Mouse (Mus musculus) inflammation-experienced regulatory T-cells (primary cell): ENCODE results near the gene Pcmt1. TPM values are rescaled to one million over a fixed set of nuclear protein-coding genes. Genes with fewer than 3 reads are reported as not detected.

Experiments used
- polyA plus RNA-seq, 2 experiments: library from polyadenylated mRNA; unstranded; fragments of 100-300 nt; shearing (Covaris generic); gene quantifications; one replicate each; pipeline ENCODE4 v1.2.1; 2017

The Pcmt1 gene
- polyA plus RNA-seq, result 100 to 1,000 TPM in 1 of 2 experiments, 10 to 100 TPM in 1; 92.0 to 133 TPM

DNA sequence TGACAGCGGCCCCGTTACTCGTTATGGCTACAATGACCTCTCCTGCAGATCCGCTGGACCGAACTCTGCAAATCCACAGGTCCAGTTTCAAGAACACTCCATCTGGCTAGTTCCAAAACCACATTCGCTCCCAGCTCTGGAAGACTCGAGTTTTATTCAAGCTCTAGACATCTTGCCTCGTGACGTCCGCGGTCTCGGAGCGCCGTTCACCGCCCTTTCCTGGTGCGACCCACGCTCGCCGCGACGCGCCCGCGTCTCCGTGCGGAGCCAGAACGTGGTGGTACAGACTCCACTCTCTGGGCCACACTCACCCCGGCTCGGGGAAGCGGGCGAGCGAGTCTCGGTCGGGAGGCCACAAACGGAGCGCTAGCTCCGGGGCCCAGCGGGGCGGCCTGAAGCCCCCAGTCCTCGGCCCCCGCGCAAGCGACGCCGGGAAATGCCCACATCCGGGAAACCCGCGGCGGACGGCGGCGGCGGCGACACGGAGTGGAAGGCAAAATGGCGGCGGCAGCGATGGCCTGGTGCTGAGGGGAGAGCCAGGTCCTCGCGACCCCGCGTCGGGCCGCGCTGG is at the start of gene Pcmt1, which contains the start of gene Lats1:
Gene Pcmt1 (minus strand): TSS at position 406 of the 571 bp plus-strand sequence.
Gene Lats1 (plus strand): TSS at position 484 of the 571 bp plus-strand sequence.

DNA sequence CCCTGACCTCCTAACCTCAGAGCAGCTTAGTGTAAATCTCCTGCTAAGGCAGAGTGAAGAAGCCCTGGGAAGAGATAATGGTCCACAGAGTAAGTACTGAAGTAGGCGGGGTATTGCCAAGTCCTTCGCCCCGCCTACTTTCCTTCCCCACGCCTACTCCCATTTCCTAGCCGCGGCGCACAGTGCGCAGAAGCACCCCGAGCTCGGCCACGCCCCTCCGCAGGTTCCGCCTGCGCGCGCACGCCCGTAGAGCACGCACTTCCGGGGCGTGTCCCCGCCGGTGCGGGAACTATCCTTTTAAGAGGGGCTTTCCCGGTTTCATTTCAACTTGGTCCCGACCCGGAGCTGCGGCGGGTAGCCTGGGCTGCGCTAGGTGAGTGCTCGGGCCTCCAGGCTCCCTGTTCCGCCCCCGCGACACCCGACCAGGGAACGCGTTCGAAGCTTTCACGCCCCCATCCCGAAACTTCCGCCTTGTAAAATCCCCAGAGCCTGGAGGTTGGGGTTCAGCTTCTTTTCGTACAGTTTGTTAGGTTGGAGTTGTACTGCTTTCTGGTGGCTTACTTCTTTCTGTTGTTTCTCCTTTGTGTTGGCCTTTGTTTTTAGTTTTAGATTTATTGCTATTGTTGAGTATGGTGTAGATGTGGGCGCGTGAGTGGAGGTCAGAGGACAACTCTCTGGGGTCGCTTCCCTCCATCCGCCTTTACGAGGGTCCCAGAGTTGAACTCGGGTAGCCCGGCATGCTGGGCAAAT is 45.0 kb upstream of the Pcmt1 start, which contains the start of gene Katna1:
Gene Katna1 (plus strand): TSS at position 250 of the 750 bp plus-strand sequence.

DNA sequence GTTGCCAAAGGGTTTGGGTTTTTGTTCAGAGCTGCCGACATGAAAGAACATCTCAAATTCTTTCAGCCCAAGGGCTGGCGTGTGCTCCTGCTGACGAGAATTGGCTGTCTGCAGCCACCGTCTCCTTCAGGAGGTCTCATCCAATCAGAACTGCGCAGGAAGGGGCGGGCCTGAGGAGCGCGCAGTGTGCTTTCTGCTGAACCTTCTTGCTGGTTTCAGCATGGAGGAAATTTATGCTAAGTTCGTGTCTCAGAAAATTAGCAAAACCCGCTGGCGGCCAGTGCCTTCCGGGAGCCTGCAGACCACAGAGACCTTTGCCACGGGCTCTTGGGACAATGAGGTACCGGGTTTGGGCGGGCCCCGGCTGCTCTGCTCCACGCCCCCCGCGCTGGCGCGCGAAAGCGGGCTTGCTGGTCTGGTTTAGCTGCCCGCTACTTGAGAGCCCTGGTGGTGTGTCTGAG is 13.6 kb downstream of the Pcmt1 start, which contains the start of gene Nup43:
Gene Nup43 (plus strand): TSS at position 162 of the 461 bp plus-strand sequence.

DNA sequence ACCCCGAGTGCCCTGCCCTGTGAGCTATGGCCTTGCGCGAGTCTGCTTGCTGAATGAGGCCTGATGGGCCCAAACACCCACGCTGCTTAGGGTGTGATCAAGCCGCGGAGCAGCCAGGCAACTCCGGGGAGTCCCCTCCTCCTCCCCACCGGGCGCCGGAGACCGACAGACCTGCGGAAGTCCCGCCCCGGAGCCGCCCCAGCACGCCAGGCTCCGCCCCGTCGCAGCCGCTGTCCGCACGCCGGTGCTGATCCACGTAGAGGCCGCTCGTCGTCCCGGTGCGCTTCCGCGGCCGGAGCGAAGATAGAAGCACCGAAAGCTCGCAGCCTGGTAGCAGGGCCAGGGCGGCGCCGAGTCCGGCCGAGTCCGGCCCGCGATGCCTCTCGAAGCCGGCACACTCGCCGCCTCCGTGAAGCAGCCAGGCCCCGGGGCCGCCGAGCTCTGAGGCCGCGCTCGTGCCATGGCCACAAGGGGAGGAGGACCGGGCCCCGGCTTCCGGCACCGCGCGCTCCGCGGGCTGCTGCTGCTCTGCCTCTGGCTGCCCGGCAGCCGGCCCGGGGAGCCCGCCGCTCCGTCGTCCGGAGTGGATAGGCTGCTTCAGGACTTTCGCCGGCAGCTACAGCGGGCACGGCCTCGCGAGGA is 91.2 kb downstream of the Pcmt1 start, which contains the start of gene Lrp11:
Gene Lrp11 (plus strand): TSS at position 209 of the 642 bp plus-strand sequence.

Other genes with a start within 250 kb of the Pcmt1 start
- gene Ulbp1, start 207.5 kb downstream of the Pcmt1 start, polyA plus RNA-seq, result 10 to 100 TPM in 1 of 2 experiments, 1 to 10 TPM in 1; 4.1 to 10.0 TPM
- 1 to 10 TPM in 1 of 2 experiments, under 1 TPM in 1; 0.18 to 1.3 TPM for gene Lrp11, start 91.3 kb downstream of the Pcmt1 start, polyA plus RNA-seq
- gene Nup43, start 13.6 kb downstream of the Pcmt1 start, polyA plus RNA-seq, result 10 to 100 TPM; 16.2 to 19.6 TPM
- 1 to 10 TPM; 9.4 to 9.8 TPM for gene Lats1, start 78 bp upstream of the Pcmt1 start, polyA plus RNA-seq
- 10 to 100 TPM; 69.3 to 79.2 TPM for gene Katna1, start 44.9 kb upstream of the Pcmt1 start, polyA plus RNA-seq
- gene Ginm1, start 111.7 kb upstream of the Pcmt1 start, polyA plus RNA-seq, result 10 to 100 TPM; 58.3 to 92.9 TPM
- gene Ppil4, start 111.8 kb upstream of the Pcmt1 start, polyA plus RNA-seq, result 10 to 100 TPM; 78.0 to 92.1 TPM
- 10 to 100 TPM; 20.5 to 38.9 TPM for gene Zc3h12d, start 151.3 kb upstream of the Pcmt1 start, polyA plus RNA-seq